Mouse (Mus musculus): ENCODE results near the gene Zfp58.

DNA sequence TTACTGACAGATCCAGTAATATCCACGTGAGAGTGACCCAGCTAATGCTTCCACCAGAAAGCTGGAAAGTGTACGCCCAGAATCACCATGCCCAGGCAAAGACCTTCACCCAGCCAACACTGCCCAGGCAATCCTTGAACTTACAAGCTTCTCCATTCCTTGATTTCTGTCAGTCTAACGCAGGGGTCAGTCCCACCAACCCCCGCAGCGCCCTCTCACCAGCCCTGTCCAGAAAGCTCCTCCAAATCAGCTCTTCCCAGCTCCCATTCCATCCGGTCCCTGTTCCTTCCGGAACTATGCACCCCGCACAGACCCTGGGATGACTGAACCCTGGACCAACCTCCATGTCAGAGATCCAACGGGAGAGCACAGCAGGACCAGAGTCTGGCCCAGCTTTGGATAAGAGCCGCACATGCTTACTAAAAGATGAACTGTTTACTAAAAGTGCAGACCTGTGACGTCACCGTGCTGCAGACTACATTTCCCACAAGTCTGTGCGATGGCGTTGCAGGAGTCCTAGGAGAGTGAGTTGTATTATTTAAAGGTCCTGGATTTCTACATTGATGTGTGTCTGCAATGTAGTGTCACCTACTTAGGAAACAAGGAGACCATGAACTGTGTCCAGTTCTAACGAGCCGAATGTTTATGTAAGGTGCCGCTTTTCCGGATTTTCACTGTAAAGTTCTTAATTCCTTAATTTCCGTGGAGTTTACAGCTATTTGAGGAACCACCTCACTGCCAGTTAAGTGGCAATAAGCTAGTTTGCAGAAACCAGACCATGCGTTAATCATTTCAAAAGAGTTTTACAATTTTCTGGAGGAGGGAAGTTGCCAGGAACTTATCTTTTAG lies 49.0 kb downstream of the Zfp58 start, which contains the start of gene Zfp874a:
- TF ChIP-seq POLR2A (IDR thresholded peaks at IDR 0.05; ENCODE audit: low read depth, low read length) (no peak), CTCF (conservative IDR thresholded peaks at IDR 0.05; ENCODE audit: insufficient read depth, insufficient read length, low read depth, low read length) (no peak)
